Mouse (Mus musculus) megakaryocyte, adult 5-6 weeks (primary cell): ENCODE measurements around the gene Foxm1. TPM values are rescaled to one million over a fixed set of nuclear protein-coding genes. Genes with fewer than 3 reads are reported as not detected.

ENCODE experiments used
- ATAC-seq: 2 replicates; pipeline ENCODE4 v1.8.0; 2016; ENCODE audit warnings: mild to moderate bottlenecking, inconsistent platforms; ENCODE audit not compliant: poor library complexity, severe bottlenecking
- total RNA-seq, 2 experiments: library from RNA; stranded (forward) in 1 of 2; stranded (reverse) in 1 of 2; fragments of 153-499, 151-499 nt in 1 of 2; fragments of 221-1000, 200-1000 nt in 1 of 2; gene quantifications; 2 replicates each; pipeline versions ENCODE4 v1.2.3 to v1.2.4; 2015 to 2017

Foxm1 gene
- total RNA-seq, 2 experiments from 2014 or later, result 26.2 to 69.8 TPM

GRCm38 (mm10) chr6:128423496-128424268, 60.9 kb downstream of the Foxm1 start:
- no peak for ATAC-seq

DNA sequence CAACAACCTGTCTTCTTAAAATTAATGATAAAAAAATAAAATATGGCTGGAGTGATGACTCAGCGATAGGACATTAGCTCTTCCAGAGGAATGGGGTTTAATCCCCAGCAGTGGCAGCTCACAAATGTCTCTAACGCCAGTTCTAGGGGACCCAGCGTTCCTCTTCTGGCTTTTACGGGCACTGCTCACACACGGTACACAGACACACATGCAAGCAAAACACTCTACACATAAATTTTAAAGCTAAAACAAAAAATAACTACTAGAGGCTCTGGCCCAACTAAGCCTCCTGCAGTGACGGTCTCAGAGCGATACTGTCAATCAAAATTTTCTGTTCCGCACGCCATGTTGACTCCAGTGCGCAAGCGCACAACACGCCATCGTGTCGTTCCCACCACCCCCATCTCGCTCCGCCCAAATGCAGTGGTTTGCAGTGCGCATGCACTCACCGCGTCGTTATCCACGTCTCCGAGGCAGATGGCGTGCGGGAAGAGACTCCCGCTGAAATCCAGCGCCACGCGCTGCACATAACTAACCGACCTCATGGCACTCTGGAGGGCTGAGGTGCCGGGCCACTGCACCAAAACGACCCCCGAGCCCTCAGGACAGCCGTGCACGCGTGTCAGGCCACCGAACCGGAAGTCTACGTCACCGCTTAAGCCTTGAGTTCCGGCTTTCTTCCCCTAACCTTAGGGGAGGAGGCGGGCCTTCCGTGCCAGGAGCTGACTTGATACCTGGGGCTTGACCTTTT, 61.7 kb downstream of the Foxm1 start, which contains the start of gene Itfg2:
Gene Itfg2, minus strand, starts transcription at position 663 of the 751 bp plus-strand sequence.
- ATAC-seq, result peak; percentile 95

GRCm38 (mm10) chr6:128425046-128425445, 62.3 kb downstream of the Foxm1 start:
- ATAC-seq, result no peak

Other genes starting within 250 kb of the Foxm1 start
- not detected in 2 replicates for gene Tspan9, start 219.4 kb upstream of the Foxm1 start, total RNA-seq (2015)
- 0.26 and 1.3 TPM in 2 replicates for gene Tspan9, start 219.4 kb upstream of the Foxm1 start, total RNA-seq (2017)
- 0.05 TPM in 1 of 2 replicates, not detected in the other for gene Tead4, start 62.1 kb upstream of the Foxm1 start, total RNA-seq (2015)
- 0.07 and 0.20 TPM in 2 replicates for gene Tead4, start 62.1 kb upstream of the Foxm1 start, total RNA-seq (2017)
- gene Tulp3, start 7.1 kb upstream of the Foxm1 start, total RNA-seq (2015), result 2.6 and 3.3 TPM in 2 replicates
- 1.4 and 2.4 TPM in 2 replicates for gene Tulp3, start 7.1 kb upstream of the Foxm1 start, total RNA-seq (2017)
- 45.7 and 53.9 TPM in 2 replicates for gene Rhno1, start 56 bp upstream of the Foxm1 start, total RNA-seq (2015)
- gene Rhno1, start 56 bp upstream of the Foxm1 start, total RNA-seq (2017), result 35.4 and 41.1 TPM in 2 replicates
- 0.09 and 0.18 TPM in 2 replicates for gene Tex52, start 12.5 kb downstream of the Foxm1 start, total RNA-seq (2015)
- gene Tex52, start 12.5 kb downstream of the Foxm1 start, total RNA-seq (2017), result not detected in 2 replicates
- gene Gm44596, start 12.5 kb downstream of the Foxm1 start, total RNA-seq (2015), result not detected in 2 replicates
- gene Gm44596, start 12.5 kb downstream of the Foxm1 start, total RNA-seq (2017), result not detected in 2 replicates
- not detected in 2 replicates for gene Nrip2, start 36.3 kb downstream of the Foxm1 start, total RNA-seq (2015)
- 0.15 TPM in 1 of 2 replicates, not detected in the other for gene Nrip2, start 36.3 kb downstream of the Foxm1 start, total RNA-seq (2017)
- 6.4 and 6.8 TPM in 2 replicates for gene Itfg2, start 62.0 kb downstream of the Foxm1 start, total RNA-seq (2015)
- 6.2 and 14.1 TPM in 2 replicates for gene Itfg2, start 62.0 kb downstream of the Foxm1 start, total RNA-seq (2017)
- gene Fkbp4, start 75.7 kb downstream of the Foxm1 start, total RNA-seq (2015), result 34.6 and 38.1 TPM in 2 replicates
- 93.1 and 95.7 TPM in 2 replicates for gene Fkbp4, start 75.7 kb downstream of the Foxm1 start, total RNA-seq (2017)
- gene Pzp, start 163.8 kb downstream of the Foxm1 start, total RNA-seq (2015), result not detected in 2 replicates
- gene Pzp, start 163.8 kb downstream of the Foxm1 start, total RNA-seq (2017), result not detected in 2 replicates
- not detected in 2 replicates for gene A2ml1, start 218.6 kb downstream of the Foxm1 start, total RNA-seq (2015)
- gene A2ml1, start 218.6 kb downstream of the Foxm1 start, total RNA-seq (2017), result not detected in 2 replicates